Mouse (Mus musculus) layer of hippocampus, postnatal 10 days (tissue): ENCODE measurements around the gene Ezr. TPM values are rescaled to one million over a fixed set of nuclear protein-coding genes. Genes with fewer than 3 reads are reported as not detected.

ENCODE experiments used
- DNase-seq, 2 experiments: peaks; one replicate each; pipeline ENCODE4 v3.0.0; 2021; ENCODE audit warnings: low spot score in 2 of 2
- total RNA-seq, 2 experiments: library from RNA; stranded (reverse); gene quantifications; 2 replicates each; pipeline ENCODE4 v1.2.3; 2021

Ezr gene
- total RNA-seq, 2 experiments from 2014 or later = 51.0 to 56.6 TPM

- DNase-seq = no peak
Observed at GRCm38 (mm10) chr17:6771661-6772489, 10.7 kb downstream of the Ezr start.

- no peak for DNase-seq
Observed at GRCm38 (mm10) chr17:6769602-6770001, 13.0 kb downstream of the Ezr start.

GRCm38 (mm10) chr17:6768301-6768788 is 14.2 kb downstream of the Ezr start:
- no peak for DNase-seq

DNA sequence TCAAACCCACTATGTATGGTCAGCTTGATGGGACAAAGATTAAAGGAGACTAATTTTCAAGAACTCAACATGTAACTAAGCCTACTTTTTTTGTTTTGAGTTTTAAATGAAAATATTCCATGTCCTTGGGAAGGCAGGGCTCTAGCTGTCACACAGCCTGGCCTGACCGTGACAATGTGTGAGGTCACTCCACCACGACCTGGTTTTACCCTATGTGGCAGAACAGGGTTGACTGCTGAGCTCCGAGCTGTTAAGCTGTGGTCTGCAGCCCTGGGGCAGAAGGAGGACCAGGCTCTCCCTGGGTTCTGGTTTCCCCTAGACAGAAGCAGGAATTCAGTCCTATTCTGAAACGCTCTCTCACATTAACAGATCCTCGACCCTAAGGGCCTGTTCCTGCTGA is 14.8 kb downstream of the Ezr start:
- no peak for DNase-seq

DNA sequence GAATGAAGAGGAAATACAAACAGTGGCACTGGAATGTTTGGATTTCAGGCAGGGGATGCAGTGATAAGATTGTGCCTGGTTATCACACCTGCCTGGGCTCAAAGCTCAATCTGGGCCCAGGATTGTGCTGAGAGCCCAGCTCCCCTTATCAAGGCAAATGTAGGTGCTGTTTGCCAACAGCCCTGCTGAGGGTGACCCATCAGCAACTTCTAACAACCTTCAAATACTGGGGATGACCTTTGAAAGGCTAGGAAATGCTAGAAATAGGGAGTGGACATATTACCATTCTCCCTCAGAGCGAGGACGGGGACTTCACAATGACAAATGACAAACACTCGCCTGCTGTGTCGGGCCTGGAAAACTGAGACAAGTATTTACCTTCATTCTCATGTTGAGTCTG is 15.8 kb downstream of the Ezr start:
- DNase-seq = no peak

GRCm38 (mm10) chr17:6765886-6766285 is 16.7 kb downstream of the Ezr start:
- no peak for DNase-seq

DNA sequence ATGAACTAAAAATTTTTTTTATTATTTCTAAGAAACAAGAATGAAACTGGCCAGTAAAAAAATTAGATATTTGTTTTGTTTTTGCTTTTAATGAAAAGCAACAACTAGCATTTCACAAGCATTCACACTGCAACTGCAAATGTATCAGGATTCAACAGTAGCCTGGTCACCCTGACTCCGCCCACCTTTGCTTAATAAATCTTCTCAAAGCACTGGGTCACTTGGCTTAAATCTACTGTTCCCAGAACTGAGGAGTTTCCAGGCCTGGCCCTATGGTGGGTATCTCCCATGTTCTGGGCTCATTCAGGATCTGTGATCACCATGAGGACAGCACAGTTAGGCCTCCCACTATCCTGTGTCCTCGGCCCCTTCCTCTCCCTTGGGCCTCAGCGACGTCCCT is 17.9 kb downstream of the Ezr start:
- DNase-seq = no peak

GRCm38 (mm10) chr17:6764227-6764593 is 18.4 kb downstream of the Ezr start:
- DNase-seq = no peak

DNA sequence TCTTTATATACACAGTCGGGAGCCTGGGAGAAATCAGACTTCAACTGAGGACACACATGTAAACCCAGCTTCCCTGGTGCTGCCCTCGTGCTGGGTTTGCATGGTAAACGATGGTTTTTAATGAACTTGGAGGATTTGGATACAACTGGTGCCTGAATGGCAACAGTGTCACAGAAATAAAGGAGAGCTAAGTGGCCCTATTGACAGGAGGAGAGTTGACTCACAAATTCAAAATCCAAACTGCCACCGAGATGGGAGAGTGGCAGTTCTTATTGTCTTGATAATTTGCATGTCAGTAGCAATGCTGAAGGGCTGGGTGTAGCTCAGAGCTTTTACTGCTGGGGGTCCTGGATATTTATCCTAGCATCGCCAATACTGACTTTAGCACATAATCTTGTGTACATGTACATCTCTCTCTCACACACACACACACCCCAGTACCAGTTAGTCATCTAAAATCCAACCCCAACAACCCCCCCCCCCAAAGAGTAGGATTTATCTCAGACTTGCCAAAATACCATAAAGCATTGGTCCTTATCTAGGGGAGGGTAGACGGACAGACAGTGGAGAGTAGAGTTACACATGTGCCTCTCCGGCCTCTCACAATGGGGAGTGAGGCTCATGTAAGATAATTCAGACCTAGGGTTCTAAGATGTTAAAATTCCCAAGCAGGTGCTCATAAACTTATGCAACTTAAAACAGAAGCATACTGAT is 18.9 kb downstream of the Ezr start:
- no peak for DNase-seq

DNA sequence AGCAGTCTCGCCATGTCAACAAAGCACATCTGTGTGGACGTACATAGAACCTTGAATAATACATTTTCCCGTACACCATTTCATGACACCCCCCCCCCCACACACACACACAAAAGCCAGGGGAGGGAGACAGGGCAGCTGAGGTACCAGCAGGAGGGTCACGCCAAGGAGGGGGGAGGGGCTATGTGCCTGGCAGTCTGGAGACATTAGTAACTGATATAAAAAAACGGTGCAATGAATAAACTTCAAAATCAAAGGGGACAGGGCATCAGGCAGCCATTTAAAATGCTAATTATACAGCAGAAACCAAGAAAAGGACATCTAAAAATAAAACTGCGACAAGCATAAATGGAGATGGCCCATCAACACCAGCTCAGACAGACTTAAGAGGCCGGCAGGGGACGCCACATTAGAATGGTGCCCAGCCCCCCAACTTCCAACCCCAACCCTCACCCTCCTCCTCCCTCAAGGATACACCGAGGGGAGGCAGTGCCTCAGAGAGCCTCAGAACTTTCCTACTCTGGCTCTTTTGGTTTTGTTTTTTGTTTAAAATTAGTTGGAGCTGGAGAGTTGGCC is 22.8 kb downstream of the Ezr start:
- DNase-seq = no peak

GRCm38 (mm10) chr17:6758845-6759244 is 23.7 kb downstream of the Ezr start:
- no peak for DNase-seq

DNA sequence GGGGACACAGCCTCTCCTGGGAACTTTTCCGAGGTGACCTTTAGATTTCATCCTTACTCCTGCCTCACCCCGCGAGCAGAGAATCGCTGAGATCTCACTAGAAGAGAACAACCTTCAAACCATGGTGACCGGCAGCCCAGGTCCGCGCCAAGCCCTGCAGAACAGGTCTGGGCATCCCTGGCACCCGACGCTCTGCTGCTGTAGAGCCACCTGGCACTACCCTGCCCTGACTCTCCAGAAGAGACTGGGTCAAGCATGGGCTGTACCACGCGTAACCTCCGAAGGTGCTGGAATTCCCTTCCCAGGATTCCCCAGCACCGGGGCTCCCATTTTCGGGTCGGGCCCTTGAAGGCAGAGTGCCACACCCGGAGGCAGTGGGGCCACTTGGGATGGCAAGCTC is 24.7 kb downstream of the Ezr start:
- DNase-seq = no peak

DNA sequence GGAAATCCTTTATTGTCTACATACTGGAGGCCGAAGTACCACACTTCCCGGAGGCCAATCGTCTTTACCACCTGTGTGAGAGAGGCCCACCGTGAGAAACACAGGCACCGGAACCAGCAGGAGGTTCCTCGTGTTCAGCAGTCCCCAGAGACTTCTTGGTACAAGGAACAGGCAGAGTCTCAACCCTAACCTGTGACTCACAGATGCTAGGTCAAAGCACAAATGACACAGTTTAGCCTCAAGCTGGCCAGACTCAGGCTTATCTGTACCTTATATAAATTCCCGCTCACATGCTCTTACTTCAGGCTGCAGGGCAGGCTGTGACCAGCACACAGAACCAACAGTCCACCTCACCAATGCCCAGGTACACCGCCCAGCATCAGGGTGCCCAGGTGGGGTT is 26.7 kb downstream of the Ezr start:
- no peak for DNase-seq

GRCm38 (mm10) chr17:6755176-6755575 is 27.4 kb downstream of the Ezr start:
- DNase-seq = no peak

DNA sequence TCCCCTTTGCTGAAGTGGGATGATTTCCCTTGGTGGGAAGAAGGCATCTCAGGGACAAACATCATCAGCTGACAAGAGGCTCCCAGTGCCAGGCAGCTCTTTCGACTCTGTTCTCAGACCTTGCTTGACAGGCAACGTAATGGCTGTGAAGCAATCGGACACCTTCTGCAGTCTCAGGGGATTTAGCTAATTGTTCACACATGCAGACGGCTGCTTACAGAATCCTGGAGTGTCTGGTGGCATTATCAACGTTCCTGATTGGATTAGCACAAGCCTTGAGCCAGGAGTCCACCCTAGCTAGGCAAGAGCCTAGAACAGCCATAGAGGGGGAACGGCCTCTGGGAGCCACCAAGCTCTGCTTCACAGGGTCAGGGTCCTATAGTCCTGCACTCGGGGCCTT is 30.2 kb downstream of the Ezr start:
- DNase-seq = no peak

GRCm38 (mm10) chr17:6751221-6751859 is 31.2 kb downstream of the Ezr start:
- DNase-seq = no peak

DNA sequence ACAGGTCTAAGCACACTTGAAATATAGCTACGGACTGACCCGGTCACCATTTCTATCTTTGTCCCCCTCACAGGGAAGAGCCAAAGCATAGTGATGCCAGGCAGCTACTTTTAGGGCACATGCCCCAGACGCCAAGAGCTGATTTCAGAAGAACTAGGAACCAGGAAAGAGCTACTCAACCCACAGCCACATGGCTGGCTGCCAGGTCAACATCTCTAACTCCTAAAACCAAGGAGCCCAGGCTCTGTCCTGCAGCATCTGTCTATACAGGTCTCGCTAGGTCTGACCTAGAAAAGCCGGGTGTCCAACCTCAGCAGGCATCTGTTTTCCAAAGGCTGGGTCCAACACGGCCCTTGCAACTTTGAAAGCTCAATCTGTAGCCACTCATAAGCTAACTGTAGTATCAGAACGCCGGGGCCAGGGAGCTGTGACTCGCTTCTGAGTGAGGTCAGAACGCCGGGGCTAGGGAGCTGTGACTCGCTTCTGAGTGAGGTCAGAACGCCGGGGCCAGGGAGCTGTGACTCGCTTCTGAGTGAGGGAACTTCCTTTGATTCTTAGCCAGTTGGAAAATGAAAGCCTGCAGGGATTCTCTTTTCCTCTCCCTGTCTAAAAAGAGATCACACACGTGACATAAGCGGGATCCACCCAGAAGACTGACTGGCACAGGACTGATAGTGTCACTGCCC is 33.7 kb downstream of the Ezr start:
- no peak for DNase-seq

DNA sequence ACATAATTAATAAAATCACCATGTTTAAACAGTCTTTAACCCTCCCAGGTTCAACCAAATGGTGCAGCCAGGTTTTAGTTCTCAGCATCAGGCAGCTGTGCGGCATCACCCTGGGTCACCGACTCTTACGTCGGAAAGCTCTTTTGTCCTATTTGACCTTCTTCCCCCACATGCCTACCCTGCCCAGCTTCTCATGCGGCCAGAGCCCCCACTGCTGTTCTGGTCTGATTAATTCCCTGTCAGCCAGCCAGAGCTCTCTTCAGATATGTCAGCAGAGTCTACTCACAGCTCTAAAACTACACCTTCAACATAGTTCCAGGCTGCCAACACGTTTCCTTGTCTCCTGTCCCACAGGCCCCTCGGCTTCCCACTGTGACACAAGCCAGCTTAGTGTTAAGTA is 35.1 kb downstream of the Ezr start:
- DNase-seq = no peak

GRCm38 (mm10) chr17:6746452-6747231 is 35.9 kb downstream of the Ezr start:
- no peak for DNase-seq

DNA sequence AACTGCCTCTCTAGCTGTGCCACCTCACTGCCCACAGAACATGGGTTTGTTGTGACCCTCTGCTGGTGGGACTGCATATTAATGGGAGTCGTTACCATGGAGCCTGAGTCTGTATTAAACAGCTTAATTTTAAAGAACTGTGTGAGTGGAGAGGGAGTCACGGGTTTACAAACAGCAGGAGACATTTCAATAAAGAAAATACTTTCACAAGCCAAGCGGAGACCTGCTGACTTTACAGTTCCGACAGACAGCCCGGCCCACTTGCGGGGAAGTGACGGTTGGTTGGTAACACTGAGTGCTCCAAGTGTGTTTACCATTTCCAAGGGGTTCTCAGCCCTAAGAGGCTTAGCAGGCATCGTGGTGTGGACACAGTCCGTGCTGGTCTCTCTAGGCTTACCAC is 36.6 kb downstream of the Ezr start:
- no peak for DNase-seq
